Mouse (Mus musculus) retina, adult 2 months (tissue): ENCODE data around the gene Siglece.

Experiments
- DNase-seq: peaks from one replicate; pipeline ENCODE4 v3.0.0-alpha.2; 2012; ENCODE audit warnings: low read depth, low spot score

Gene Siglece

DNA sequence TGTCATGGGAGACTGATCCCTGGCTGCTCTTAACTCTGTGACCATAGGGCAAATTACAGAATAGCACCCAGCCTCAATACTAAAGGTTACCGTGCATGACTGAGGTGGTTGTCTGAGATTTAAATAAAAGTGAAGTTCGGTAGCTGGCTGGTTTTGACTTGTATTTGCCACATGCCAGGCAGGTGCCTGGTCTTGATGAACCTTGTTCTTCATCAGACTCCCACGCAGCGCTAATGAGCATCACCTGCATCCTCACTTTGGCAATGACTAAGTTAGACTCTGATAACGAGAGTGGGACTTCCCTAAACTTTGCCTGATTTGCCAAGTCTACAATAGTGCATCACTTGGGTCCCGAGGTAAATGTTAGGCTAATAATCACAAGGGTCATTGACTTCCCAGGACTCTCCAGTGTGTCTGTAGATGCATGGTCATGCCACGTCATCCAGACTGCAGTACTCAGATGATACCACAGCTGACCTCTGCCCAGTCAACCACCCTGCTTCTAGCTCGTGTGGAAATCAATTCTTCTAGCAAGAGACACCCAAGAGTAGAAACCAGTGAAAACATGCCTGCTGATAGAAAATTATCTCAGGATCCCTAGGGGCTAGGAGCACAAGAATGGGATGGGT lies 34.1 kb downstream of the Siglece start:
- no peak for DNase-seq

DNA sequence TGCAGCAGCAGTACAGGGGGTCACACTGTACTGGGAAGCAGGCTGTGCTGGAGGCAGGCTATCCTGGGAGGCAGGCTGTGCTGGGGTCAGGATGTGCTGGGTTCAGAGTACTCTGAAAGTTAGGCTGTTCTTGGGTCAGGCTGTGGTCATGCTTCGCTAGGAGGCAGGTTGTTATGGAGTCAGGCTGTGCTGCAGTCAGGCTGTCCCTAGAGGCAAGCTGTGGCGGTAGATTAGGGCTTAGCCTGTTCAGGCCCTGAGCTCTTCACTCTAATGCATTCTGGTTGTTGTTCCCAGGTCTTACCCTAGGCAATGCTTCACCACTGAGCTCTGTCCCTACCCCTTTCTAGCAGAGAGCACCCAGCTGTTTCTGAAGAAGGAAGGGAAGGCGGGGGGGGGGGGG lies 34.9 kb downstream of the Siglece start:
- no peak for DNase-seq

DNA sequence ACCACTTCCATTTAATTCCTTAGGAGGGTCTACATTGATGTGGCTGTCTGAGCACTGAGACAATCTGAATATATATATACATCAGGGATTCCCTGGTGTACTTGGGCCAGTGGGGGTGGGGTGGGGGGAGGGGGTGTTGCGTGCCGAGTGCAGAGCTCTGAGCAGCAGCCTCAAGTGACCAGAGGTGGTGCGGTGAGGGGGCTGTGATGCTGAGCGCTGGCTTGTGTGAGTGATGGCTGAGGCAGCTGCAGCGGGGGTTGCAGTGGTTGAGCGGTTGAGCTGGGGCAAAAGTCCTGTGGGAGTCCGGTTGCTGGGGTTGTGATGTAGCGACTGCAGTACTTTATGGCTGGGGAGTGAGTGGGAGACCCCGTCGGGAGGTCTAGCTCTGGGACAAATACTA lies 36.1 kb downstream of the Siglece start:
- DNase-seq = no peak

DNA sequence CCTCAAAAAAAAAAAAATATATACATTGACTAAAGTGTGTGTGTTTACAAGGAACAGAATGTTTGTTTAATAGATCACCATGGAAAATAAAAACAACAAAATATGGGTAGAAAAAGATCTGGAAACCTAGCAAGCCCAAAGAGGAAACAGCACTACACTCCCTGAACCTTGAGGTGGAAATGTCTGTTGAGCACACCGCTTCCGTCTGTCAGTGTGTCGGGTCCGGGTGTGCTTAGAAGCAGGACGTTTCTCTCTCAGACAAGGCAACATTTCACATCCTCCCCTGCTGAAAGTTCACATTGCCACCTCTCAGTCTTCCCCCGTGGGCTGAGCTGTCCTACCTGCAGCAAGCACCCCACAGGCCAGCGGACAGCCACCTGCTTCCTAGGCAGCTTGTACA lies 37.0 kb downstream of the Siglece start:
- no peak for DNase-seq

DNA sequence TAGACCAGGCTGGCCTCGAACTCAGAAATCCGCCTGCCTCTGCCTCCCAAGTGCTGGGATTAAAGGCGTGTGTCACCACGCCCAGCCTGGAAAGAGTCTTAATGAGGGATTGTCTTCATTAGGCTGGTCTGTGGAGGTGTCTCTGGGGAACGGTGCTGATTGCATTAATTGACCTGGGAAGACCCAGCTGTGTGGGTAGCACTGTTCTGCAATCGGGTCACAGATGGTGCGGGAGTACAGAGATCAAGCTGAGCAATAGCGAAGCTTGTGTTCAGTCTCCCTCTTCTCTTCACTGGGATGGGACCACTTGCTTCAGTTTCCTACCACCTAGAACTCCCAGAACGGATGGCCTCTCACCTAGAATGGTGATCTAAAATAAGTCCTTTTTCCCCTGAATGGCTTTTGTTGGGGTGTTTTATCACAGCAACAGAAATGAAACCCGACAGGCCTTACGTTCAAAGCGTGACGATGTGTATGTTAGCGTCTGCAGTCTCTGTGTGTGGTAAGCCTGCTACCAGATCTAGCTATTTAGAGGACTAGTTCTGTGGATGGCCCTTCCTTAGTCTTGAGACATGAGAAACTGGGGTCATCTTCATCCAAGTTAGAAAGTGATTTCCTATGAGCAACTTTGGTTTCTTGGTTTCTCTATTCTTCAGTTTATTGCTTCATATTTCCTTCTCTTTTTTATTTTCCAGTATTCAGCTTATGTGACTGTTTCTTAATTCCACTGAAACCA lies 46.0 kb downstream of the Siglece start:
- no peak for DNase-seq

DNA sequence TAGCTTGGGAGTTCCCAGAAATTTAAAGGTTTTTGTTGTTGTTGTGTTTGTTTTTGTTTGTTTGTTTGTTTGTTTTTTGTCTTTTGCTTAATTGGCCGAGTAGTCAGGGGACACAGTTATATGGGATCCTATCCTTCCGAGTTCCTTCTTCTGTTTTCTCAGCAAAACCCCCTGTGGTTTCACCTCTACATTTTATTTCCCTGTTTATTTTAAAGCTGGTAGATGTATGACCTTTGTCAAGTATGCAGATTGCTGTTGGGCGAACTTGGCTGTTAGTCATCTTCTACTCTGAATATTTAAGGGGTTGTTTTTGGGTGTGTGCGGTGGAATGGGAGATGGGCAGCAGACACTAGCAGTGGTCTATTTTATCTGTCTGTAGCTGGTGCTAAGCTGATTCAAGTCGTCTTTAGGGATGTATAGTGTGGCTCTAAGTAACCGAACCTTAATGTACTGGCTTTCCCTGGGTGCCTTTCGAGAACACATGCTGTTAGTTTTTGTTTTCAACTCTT lies 51.6 kb downstream of the Siglece start:
- DNase-seq = no peak

DNA sequence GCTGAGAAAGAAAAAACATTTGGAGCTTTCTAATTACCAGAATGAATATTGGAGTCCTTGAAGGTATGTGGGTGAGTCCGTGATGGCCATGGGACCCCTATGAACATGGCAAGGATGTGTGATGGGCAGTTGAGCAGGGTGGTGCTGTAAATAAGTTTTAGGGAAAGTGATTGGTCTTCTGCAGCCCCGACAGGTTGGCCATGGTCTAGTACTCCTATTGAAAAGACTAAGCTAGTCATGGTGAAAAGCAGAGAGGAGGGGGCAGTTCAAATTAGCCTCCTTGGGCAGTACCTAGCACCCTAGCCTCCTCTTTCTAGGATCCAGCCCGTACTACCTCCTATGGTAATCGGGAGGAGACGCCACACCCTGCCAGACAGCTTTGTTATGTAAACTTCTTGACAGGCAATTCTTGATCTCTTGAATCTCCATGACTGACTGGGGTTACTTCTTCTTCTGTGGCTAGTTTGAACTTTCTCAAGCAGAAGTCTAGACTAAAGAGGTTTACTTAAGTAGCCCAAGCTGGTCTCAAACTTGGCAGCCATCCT lies 52.1 kb downstream of the Siglece start:
- no peak for DNase-seq

DNA sequence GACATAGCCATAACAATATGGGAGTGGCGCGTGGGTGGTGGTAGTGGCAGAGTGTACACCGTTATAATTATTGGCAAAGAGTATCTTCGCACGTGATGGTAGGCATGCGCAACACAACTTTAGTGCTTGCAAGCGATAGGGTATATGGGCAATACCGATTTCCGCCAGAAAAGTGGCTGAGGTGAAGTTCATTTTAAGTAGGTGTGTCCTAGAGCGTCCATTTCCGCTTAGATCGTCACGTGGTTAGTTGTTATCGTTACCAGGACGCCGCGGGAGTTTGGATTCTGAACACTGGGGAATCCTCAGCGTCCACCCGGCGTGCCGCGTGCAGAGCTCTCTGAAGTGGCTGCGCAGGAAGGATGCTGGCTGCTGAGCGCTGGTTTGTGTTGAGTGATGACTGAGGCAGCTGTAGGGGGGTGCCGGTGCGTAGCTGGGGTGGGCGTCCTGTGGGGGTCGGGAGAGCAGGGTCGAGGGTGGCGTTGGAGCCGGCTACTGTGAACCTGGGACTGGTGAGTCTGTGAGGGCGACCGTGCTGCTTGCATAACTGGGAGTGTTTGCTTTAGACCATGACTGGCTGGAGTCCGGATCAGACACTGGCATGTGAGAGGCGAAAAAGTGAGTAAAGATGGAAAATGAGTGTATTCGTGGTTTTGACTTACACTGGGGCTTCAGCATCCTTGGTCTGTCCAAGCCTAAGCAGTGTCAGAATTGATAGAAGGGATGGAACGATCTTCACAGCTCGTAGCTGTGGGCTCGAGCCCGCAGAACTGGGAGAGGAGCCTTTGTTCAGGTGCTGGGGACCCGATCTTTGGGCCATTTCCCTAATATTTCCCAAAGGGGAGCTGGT lies 52.8 kb downstream of the Siglece start, which contains the start of gene Zfp819:
TSS of gene Zfp819 (plus strand) at position 274 of the 847 bp plus-strand sequence.
- DNase-seq = peak; percentile 16

DNA sequence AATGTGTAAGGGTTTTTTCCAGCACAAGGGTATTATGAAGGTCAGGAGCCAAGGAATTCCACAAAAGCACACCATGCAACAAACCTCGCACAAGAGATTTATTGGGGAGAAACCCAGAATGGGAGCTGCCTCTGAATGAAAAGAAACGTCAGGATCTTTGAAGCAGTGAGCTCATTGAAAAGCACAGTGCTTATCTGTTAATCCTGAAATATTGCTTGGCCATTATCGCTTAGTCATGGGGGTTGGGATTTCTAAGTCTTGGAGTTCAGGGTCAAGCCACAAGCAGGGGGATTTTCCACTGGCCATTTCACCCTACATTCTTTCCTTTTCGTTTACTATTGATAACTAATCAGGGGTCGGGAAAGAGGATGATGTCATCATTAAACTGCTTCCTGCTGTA lies 58.1 kb downstream of the Siglece start:
- no peak for DNase-seq
